Mouse (Mus musculus): ENCODE results near the gene Ralgapb.

Gene Ralgapb

DNA sequence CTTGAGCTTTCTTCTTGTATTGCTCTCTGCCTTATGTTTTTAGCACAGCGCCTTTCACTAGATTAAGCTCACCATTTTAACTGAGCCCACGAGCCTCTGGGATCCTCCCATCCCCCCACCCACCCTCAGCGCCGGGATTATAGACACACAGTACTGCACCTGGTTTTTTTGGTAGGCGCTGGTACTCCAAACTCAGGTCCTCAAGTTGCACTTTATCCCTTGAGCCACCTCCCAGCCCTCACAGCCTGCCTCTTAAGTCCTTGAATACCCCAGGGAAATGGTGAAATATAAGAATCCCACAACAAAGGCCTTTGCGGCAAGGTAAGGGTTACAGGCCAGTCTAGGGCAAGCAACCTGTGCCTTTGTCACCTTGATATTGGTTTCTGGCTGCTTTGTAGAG lies 110.2 kb downstream of the Ralgapb start:
- no peak for DNase-seq

DNA sequence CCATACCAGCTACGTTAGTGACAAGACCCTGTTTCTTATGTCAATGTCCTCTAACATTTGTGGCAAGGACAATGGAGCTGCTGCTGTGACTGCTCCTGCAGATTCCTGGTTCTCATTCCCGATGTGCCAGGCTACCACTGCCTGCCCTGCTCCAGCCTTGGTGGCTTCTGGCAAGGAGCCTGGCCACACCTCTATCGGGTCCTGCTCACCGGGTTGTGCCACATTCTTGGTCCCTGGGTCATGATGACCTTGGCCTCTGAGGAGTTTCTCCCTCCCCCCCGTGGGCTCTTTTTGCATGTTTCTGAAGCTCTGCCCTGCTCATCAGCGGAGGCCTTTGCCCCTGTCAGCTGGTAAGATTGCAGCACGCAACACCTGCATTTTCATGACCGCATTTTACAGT lies 113.4 kb downstream of the Ralgapb start:
- DNase-seq, result peak; percentile 73

DNA sequence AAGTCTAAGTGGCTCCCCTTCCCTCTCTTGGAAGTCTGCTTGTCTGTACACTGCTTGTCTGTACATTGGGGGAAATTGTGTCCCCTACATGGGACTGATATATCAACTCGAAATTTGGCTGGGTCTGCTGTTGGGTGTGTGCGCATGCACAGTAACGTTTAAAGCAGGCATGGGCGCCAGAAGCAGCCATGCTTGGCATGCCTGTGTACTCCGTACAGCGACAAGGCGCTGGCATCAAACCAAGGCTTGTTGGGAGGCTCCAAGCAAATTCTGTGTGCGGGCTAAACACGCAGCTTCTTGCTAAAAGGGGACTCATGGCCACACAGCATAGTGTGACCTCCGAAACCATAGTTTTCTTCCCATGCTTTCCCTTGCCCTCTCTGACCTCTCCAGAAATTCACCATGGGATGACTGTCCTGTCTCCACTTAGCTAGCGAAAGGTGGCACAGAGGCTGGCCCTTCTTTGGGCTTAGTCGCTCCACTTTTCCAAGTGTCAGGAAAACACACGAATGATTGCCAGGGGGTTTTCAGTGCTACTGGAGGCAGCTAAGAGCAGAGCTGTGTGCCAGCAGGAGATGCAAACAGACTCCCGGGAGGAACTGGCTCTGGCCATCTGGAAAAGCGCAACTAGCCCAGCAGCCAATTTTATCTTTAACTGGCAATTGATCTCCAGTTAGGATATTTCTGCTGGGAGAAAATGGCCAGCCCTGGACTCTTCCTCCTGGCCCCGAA lies 114.6 kb downstream of the Ralgapb start:
- DNase-seq, result peak; percentile 26

DNA sequence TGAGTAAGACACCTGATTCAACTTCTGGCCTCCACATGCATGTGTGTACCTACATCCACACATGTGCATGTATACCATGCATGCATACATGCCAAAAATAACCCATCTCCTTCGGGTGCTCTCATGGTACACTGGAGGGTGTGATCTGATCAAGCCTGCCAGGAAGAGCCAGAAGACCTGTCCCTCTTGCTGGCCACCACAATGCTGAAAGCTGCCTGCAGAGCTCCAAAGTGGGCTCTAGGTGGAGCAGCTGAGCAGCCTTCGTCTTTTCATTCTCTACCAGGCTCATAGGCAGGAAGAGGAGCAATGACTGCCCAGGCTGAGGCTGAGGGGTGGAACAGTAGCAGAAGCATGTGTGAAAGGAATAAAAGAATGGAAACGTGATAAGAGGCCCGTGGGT lies 124.4 kb downstream of the Ralgapb start:
- DNase-seq, result peak; percentile 75

DNA sequence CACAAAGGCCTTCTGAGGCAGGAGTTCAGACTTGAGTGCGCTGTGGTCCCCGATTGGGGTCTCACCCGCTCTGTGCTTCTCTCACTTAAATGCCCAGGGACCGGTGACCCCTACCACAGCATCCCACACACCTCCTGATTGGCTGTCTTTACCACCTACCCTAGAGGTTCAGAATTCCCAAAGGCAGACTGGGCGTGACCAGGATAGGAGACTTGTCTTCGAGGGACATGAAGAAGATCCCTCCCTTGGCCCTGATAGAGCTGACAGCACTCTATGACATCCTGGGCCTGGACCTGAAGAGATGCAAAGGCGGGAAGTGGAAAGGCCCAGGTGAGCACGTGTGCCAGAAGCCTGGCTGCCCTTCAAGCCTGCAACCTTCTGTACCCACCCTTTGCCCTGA lies 124.9 kb downstream of the Ralgapb start:
- DNase-seq, result no peak

DNA sequence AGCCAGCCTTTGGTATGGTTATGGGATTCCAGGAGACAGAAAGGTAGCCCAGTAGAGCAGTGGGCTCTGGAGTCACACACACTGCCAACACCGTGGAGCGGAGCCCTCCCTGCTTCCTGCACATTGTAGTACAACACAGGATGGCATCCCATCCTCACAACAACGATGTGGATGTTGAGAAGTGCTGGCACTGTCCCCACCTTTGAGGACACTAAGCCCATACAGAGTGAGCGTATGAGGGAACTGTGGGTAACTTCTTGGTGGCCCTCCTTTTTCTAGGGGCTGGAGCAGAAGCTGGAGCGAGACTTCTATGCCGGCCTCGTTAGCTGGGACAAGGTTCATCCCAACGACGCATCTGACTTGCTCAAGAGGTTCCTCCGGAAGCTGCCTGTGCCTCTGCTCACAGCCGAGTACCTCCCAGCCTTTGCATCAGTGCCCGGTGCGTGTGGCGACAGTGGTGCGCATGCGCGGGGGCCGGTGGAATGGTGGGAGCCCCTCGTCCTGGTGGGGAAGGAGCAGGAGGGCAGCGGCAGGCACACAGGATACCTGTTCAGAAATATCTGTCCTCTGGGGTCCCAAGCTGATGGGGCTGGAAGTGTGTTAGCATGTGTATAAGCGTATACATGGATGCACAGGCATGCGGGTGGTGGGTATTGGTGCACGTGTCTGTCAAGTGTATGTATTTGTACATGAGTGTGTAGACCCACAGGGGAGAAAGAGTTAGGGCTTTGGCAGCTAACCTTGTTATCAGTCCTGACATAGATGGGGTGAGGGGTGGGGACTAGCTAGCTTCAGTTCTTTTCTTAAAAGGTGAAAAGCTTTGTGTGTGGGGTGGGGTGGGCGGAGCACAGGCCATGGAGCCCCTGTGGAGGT lies 130.0 kb downstream of the Ralgapb start:
- DNase-seq, result no peak

DNA sequence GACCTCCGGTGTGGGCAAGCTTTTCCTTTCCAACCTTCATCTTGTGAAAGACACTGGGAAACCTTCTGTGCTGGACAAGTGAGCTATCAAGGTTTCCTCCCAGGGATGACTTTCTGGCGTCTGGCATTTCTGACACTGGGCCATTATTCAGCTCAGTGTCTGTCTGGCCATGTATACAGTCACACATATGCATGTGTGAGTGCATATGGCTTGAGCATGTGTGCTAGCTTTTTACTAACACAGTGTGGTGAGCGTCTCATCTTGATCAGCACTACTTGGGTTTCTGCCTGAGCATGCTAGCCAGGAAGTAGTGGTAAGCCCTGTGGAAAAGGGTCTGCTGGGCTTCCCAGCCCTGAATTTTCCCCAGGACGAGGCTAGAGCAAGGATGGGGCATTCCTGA lies 131.6 kb downstream of the Ralgapb start:
- no peak for DNase-seq

DNA sequence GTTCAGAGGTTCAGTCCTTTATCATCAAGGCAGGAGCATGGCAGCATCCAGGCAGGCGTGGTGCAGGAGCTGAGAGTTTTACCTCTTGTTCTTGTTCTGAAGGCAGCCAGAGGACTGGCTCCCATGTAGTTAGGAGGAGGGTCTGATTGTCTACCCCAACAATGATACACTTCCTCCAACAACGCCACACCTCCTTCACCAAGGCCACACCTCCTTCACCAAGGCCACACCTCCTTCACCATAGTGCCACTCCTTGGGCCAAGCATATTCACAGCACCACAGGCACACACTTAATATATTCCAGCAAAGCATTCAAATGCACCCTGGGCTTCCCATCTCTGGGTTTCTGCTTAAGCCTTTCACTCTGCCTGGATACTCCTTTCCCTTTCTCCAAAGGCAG lies 135.6 kb downstream of the Ralgapb start:
- no peak for DNase-seq

DNA sequence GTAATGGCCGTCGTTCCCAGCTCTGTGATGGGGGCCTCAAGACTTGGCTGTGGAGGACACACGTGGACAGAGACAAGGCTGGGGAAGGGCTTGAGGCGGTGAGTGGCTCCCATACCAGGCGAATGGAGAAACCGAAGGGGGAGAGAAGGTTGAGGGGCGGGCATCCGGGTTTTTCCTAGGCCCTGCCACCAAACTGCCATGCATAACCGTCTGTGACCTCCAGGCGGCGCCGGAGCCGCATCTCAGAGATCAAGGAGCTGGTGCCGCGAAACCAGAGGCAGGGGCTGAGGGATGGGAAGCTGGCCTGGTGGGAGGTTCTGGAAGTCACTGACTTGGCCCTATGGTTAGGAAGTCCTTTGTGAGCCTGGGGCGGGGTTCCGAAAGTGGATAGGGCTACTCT lies 137.1 kb downstream of the Ralgapb start:
- DNase-seq, result peak; percentile 87
